Mouse (Mus musculus): ENCODE results near the gene Zfp169. TPM values are rescaled to one million over a fixed set of nuclear protein-coding genes. Genes with fewer than 3 reads are reported as not detected.
"Not testable (repeated sequence)": the region's sequence is repeated elsewhere in the genome, so short reads cannot be mapped to it uniquely, and the experiment has no call there.

The Zfp169 gene
- polyA plus RNA-seq, 2 experiments = 0.86 to 2.1 TPM

DNA sequence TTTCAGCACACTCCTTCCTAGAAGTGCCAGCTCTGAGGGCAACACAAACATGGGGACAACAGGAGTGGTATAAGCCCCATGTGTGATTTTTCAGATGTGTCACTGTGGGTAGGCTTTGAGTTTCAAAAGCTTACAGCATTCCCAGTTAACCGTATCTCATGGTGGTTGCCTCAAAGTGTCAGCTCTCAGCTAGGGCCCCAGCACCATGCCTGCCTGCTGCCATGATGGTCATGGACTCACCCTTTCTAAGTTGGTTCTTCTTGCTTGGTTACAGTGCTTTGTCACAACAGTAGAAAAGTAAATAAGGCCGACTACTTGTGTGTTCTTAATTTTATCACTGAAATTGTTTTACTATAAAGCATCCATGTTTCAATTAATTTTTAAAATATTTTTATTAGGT is 18.2 kb upstream of the Zfp169 start:
- ATAC-seq (ENCODE audit: insufficient read depth) = no peak
- no peaks in the 10 kb centered on the region for H3K9me3 ChIP-seq (ENCODE audit: control insufficient read depth, low read length)
- WGBS (ENCODE audit: insufficient replicate concordance) = 65% methylated on average over 2 of the region's 2 CpGs

GRCm38 (mm10) chr13:48530685-48531084 is 17.4 kb upstream of the Zfp169 start:
- ATAC-seq (ENCODE audit: insufficient read depth) = no peak
- DNase-seq (ENCODE audit: low read depth in 3 of 3, low spot score in 3 of 3) = no peak
- WGBS (ENCODE audit: insufficient replicate concordance) = 57% methylated on average over 2 of the region's 2 CpGs

More for the DNA sequence above, 18.2 kb upstream of the Zfp169 start:
- Histone ChIP-seq H3K36me3 (replicated peaks; ENCODE audit: control insufficient read depth, insufficient read depth, low read depth) (peaks cover 8% of the 10 kb centered on the region), H3K4me2 (ENCODE audit: low read depth) (no peak overlapping the region), H3K4me3 (ENCODE audit: insufficient read depth in 1 of 2, low read depth in 2 of 2, low read length in 2 of 2) (no peak overlapping the region), H3K4me1 (replicated peaks; ENCODE audit: control insufficient read depth in 2 of 2, insufficient read depth in 2 of 2, low read length in 1 of 2) (no peaks in the 10 kb centered on the region), H3K27ac (no peak overlapping the region), H3K9ac (replicated peaks) (no peak overlapping the region), H3K27me3 (ENCODE audit: control insufficient read depth, insufficient read depth, low read length) (no peaks in the 10 kb centered on the region)
- no peak for DNase-seq (ENCODE audit: low read depth in 3 of 3, low spot score in 3 of 3)
- TF ChIP-seq CTCF (IDR thresholded peaks at IDR 0.05; ENCODE audit: low read depth) = no peak
- TF ChIP-seq EP300 (IDR thresholded peaks at IDR 0.05; ENCODE audit: low read depth) = no peak

GRCm38 (mm10) chr13:48529028-48529427 is 15.8 kb upstream of the Zfp169 start:
- Histone ChIP-seq H3K4me3 (ENCODE audit: insufficient read depth in 1 of 2, low read depth in 2 of 2, low read length in 2 of 2) (no peak overlapping the region), H3K9me3 (ENCODE audit: control insufficient read depth, low read length) (no peaks in the 10 kb centered on the region), H3K4me1 (replicated peaks; ENCODE audit: control insufficient read depth in 2 of 2, insufficient read depth in 2 of 2, low read length in 1 of 2) (no peaks in the 10 kb centered on the region), H3K4me2 (ENCODE audit: low read depth) (no peak overlapping the region), H3K27ac (no peak overlapping the region), H3K36me3 (replicated peaks; ENCODE audit: control insufficient read depth, insufficient read depth, low read depth) (no peaks in the 10 kb centered on the region), H3K27me3 (ENCODE audit: control insufficient read depth, insufficient read depth, low read length) (no peaks in the 10 kb centered on the region), H3K9ac (replicated peaks) (no peak overlapping the region)
- DNase-seq (ENCODE audit: low read depth in 3 of 3, low spot score in 3 of 3) (no peak), ATAC-seq (ENCODE audit: insufficient read depth) (no peak)
- no peak for TF ChIP-seq CTCF (IDR thresholded peaks at IDR 0.05; ENCODE audit: low read depth)
- no peak for TF ChIP-seq EP300 (IDR thresholded peaks at IDR 0.05; ENCODE audit: low read depth)
- 23% methylated on average over 2 of the region's 2 CpGs for WGBS (ENCODE audit: insufficient replicate concordance)

More at GRCm38 (mm10) chr13:48530685-48531084, 17.4 kb upstream of the Zfp169 start:
- Histone ChIP-seq H3K27me3 (ENCODE audit: control insufficient read depth, insufficient read depth, low read length) (no peaks in the 10 kb centered on the region), H3K4me3 (ENCODE audit: insufficient read depth in 1 of 2, low read depth in 2 of 2, low read length in 2 of 2) (no peak overlapping the region), H3K36me3 (replicated peaks; ENCODE audit: control insufficient read depth, insufficient read depth, low read depth) (peaks cover 4% of the 10 kb centered on the region), H3K9ac (replicated peaks) (no peak overlapping the region), H3K9me3 (ENCODE audit: control insufficient read depth, low read length) (no peaks in the 10 kb centered on the region), H3K4me1 (replicated peaks; ENCODE audit: control insufficient read depth in 2 of 2, insufficient read depth in 2 of 2, low read length in 1 of 2) (no peaks in the 10 kb centered on the region), H3K4me2 (ENCODE audit: low read depth) (no peak overlapping the region), H3K27ac (no peak overlapping the region)
- no peak for TF ChIP-seq EP300 (IDR thresholded peaks at IDR 0.05; ENCODE audit: low read depth)
- no peak for TF ChIP-seq CTCF (IDR thresholded peaks at IDR 0.05; ENCODE audit: low read depth)

GRCm38 (mm10) chr13:48528123-48528871 is 15.0 kb upstream of the Zfp169 start:
- H3K4me2 ChIP-seq (ENCODE audit: low read depth) = no peak overlapping the region
- H3K9me3 ChIP-seq (ENCODE audit: control insufficient read depth, low read length) = no peaks in the 10 kb centered on the region
- H3K9ac ChIP-seq (replicated peaks) = no peak overlapping the region
- TF ChIP-seq CTCF (IDR thresholded peaks at IDR 0.05; ENCODE audit: low read depth) = peak; percentile 87
- TF ChIP-seq EP300 (IDR thresholded peaks at IDR 0.05; ENCODE audit: low read depth) = no peak
- no peak overlapping the region for H3K4me3 ChIP-seq (ENCODE audit: insufficient read depth in 1 of 2, low read depth in 2 of 2, low read length in 2 of 2)
- H3K27me3 ChIP-seq (ENCODE audit: control insufficient read depth, insufficient read depth, low read length) = no peaks in the 10 kb centered on the region
- no peak for ATAC-seq (ENCODE audit: insufficient read depth)
- 51% methylated on average over 15 of the region's 15 CpGs for WGBS (ENCODE audit: insufficient replicate concordance)
- peak; percentile 46 to 63 (median 51) for DNase-seq (ENCODE audit: low read depth in 3 of 3, low spot score in 3 of 3)
- no peaks in the 10 kb centered on the region for H3K36me3 ChIP-seq (replicated peaks; ENCODE audit: control insufficient read depth, insufficient read depth, low read depth)
- H3K27ac ChIP-seq = no peak overlapping the region
- H3K4me1 ChIP-seq (replicated peaks; ENCODE audit: control insufficient read depth in 2 of 2, insufficient read depth in 2 of 2, low read length in 1 of 2) = no peaks in the 10 kb centered on the region

DNA sequence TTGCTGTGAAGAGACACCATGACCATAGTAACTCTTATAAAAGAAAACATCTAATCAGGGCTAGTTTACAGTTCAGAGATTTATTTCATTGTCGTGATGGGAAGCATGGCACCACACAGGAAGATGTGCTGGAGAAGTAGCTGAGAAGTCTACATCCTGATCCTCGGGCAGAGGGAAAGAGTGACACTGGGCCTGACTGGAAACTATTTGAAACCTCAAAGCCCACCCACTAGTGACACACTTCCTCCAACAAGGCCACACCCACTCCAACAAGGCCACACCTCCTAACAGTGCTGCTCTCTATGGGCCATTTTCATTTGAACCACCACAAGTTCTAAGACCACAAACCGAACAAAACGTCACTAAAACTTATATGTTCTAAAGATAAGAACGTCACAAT is 12.5 kb upstream of the Zfp169 start:
- no peaks in the 10 kb centered on the region for H3K36me3 ChIP-seq (replicated peaks; ENCODE audit: control insufficient read depth, insufficient read depth, low read depth)
- H3K27ac ChIP-seq = no peak overlapping the region
- H3K4me3 ChIP-seq (ENCODE audit: insufficient read depth in 1 of 2, low read depth in 2 of 2, low read length in 2 of 2) = no peak overlapping the region
- H3K4me2 ChIP-seq (ENCODE audit: low read depth) = no peak overlapping the region
- WGBS (ENCODE audit: insufficient replicate concordance) = 31% methylated on average over 5 of the region's 5 CpGs
- TF ChIP-seq EP300 (IDR thresholded peaks at IDR 0.05; ENCODE audit: low read depth) = no peak
- TF ChIP-seq CTCF (IDR thresholded peaks at IDR 0.05; ENCODE audit: low read depth) = no peak
- DNase-seq (ENCODE audit: low read depth in 3 of 3, low spot score in 3 of 3) (no peak), ATAC-seq (ENCODE audit: insufficient read depth) (no peak)
- no peak overlapping the region for H3K9ac ChIP-seq (replicated peaks)
- no peaks in the 10 kb centered on the region for H3K9me3 ChIP-seq (ENCODE audit: control insufficient read depth, low read length)
- H3K4me1 ChIP-seq (replicated peaks; ENCODE audit: control insufficient read depth in 2 of 2, insufficient read depth in 2 of 2, low read length in 1 of 2) = no peaks in the 10 kb centered on the region
- H3K27me3 ChIP-seq (ENCODE audit: control insufficient read depth, insufficient read depth, low read length) = no peaks in the 10 kb centered on the region

DNA sequence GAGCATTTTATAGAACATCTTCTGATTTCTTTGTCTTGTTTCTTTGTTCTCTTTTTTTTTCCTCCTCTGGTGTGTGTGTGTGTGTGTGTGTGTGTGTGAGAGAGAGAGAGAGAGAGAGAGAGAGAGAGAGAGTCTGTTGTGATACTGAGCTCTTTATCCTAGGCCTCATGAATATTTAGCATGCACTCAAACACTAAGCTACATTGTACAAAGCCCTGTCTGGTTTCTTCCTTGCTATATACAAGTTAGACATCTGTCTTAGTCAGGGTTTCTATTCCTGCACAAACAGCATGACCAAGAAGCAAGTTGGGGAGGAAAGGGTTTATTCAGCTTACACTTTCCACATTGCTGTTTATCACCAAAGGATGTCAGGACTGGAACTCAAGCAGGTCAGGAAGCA is 5.9 kb upstream of the Zfp169 start:
- H3K4me3 ChIP-seq (ENCODE audit: insufficient read depth in 1 of 2, low read depth in 2 of 2, low read length in 2 of 2); DNase-seq (ENCODE audit: low read depth in 3 of 3, low spot score in 3 of 3); H3K27ac ChIP-seq; H3K36me3 ChIP-seq (replicated peaks; ENCODE audit: control insufficient read depth, insufficient read depth, low read depth); ATAC-seq (ENCODE audit: insufficient read depth); H3K4me1 ChIP-seq (replicated peaks; ENCODE audit: control insufficient read depth in 2 of 2, insufficient read depth in 2 of 2, low read length in 1 of 2); H3K27me3 ChIP-seq (ENCODE audit: control insufficient read depth, insufficient read depth, low read length); H3K9ac ChIP-seq (replicated peaks); H3K9me3 ChIP-seq (ENCODE audit: control insufficient read depth, low read length); H3K4me2 ChIP-seq (ENCODE audit: low read depth): not testable (repeated sequence)
